Mouse (Mus musculus) right cerebral cortex, adult 2 months (tissue): Measurements from ENCODE around the gene Acyp2.

Experiments used
- DNase-seq, 2 experiments: peaks; one replicate each; pipeline ENCODE4 v3.0.0; 2021 to 2022; ENCODE audit warnings: low spot score in 2 of 2

The Acyp2 gene

GRCm38 (mm10) chr11:30580008-30580407 is 69.4 kb downstream of the Acyp2 start:
- no peak for DNase-seq

- no peak for DNase-seq
Measured at GRCm38 (mm10) chr11:30578931-30579330, 70.5 kb downstream of the Acyp2 start.

GRCm38 (mm10) chr11:30572790-30573395 is 76.5 kb downstream of the Acyp2 start:
- no peak for DNase-seq

- no peak for DNase-seq
Measured at GRCm38 (mm10) chr11:30570568-30570967, 78.8 kb downstream of the Acyp2 start.

GRCm38 (mm10) chr11:30560215-30560614 is 89.2 kb downstream of the Acyp2 start:
- DNase-seq = no peak

GRCm38 (mm10) chr11:30553408-30553807 is 96.0 kb downstream of the Acyp2 start:
- no peak for DNase-seq

GRCm38 (mm10) chr11:30517133-30517532 is 132.3 kb downstream of the Acyp2 start:
- DNase-seq = no peak

GRCm38 (mm10) chr11:30508178-30508577 is 141.2 kb downstream of the Acyp2 start:
- DNase-seq = no peak

GRCm38 (mm10) chr11:30498738-30499355 is 150.5 kb downstream of the Acyp2 start:
- no peak for DNase-seq

GRCm38 (mm10) chr11:30497151-30497550 is 152.2 kb downstream of the Acyp2 start:
- DNase-seq = no peak

- no peak for DNase-seq
Measured at GRCm38 (mm10) chr11:30491515-30492260, 157.7 kb downstream of the Acyp2 start.

- DNase-seq = no peak
Measured at GRCm38 (mm10) chr11:30488183-30488582, 161.2 kb downstream of the Acyp2 start.

GRCm38 (mm10) chr11:30483286-30483685 is 166.1 kb downstream of the Acyp2 start:
- no peak for DNase-seq

- DNase-seq = peak; percentile 87 to 92
Measured at GRCm38 (mm10) chr11:30471751-30472593, 177.4 kb downstream of the Acyp2 start, which contains the start of gene 4930505A04Rik. 4930505A04Rik (minus strand) TSS chr11:30471827.

GRCm38 (mm10) chr11:30471187-30471586 is 178.2 kb downstream of the Acyp2 start:
- DNase-seq = no peak
